Mouse (Mus musculus): ENCODE measurements around the gene Klk13. TPM values are rescaled to one million over a fixed set of nuclear protein-coding genes. Genes with fewer than 3 reads are reported as not detected.

Klk13 gene
- polyA plus RNA-seq, 1 experiment from 2014 or later: not detected

DNA sequence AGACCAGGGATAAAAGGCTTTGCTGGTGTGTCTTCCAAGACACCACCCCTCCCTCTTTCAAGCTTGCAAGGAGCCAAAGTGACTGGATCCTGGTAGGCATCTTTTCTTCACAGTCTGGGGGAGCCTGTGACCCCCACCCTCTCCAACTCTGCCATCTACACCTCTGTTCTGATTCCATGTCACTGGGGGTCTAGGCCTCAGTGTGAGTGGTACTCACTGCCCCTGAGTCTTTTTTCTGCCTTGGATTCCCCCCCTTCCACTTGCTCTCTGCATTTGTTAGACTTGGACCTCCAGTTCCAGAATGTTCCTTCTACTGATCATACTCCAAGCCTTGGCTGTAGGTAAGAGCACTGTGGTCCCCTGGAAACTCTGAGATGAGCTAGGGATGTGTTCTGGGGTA is 22.2 kb upstream of the Klk13 start, which contains the start of gene Klk14:
Gene Klk14, plus strand, starts transcription at position 301 of the 400 bp plus-strand sequence.
- Histone ChIP-seq H3K9ac (replicated peaks) (no peak within 1 kb of the TSS), H3K27me3 (no peaks in the 10 kb centered on the region), H3K4me2 (replicated peaks) (no peak within 1 kb of the TSS), H3K9me3 (no peaks in the 10 kb centered on the region), H3K4me1 (no peaks in the 10 kb centered on the region), H3K27ac (replicated peaks) (no peak within 1 kb of the TSS), H3K4me3 (no peak within 1 kb of the TSS), H3K36me3 (no peaks in the 10 kb centered on the region)
- ATAC-seq (replicated peaks): no peak

GRCm38 (mm10) chr7:43710031-43710430 is 2.3 kb upstream of the Klk13 start:
- 95% methylated on average over 3 of the region's 3 CpGs for WGBS
- Histone ChIP-seq H3K27ac (replicated peaks) (no peak overlapping the region), H3K4me2 (replicated peaks) (no peak overlapping the region), H3K36me3 (no peaks in the 10 kb centered on the region), H3K9ac (replicated peaks) (no peak overlapping the region), H3K4me1 (no peaks in the 10 kb centered on the region), H3K27me3 (no peaks in the 10 kb centered on the region), H3K4me3 (no peak overlapping the region), H3K9me3 (no peaks in the 10 kb centered on the region)
- ATAC-seq (replicated peaks): no peak

GRCm38 (mm10) chr7:43712917-43713316 is 550 bp downstream of the Klk13 start:
- H3K9ac ChIP-seq (replicated peaks): no peak overlapping the region
- H3K4me3 ChIP-seq: no peak overlapping the region
- ATAC-seq (replicated peaks): no peak
- H3K27me3 ChIP-seq: no peaks in the 10 kb centered on the region
- H3K9me3 ChIP-seq: no peaks in the 10 kb centered on the region
- H3K4me2 ChIP-seq (replicated peaks): no peak overlapping the region
- 10% methylated on average over 9 of the region's 9 CpGs for WGBS
- H3K36me3 ChIP-seq: no peaks in the 10 kb centered on the region
- no peak overlapping the region for H3K27ac ChIP-seq (replicated peaks)
- no peaks in the 10 kb centered on the region for H3K4me1 ChIP-seq

- Histone ChIP-seq H3K27ac (replicated peaks) (no peak overlapping the region), H3K9ac (replicated peaks) (no peak overlapping the region), H3K4me3 (no peak overlapping the region), H3K36me3 (no peaks in the 10 kb centered on the region), H3K4me2 (replicated peaks) (no peak overlapping the region; the same call in 1 of the 2 replicates), H3K9me3 (no peaks in the 10 kb centered on the region), H3K4me1 (no peaks in the 10 kb centered on the region), H3K27me3 (no peaks in the 10 kb centered on the region)
- 8% methylated on average over 19 of the region's 19 CpGs for WGBS
- ATAC-seq (replicated peaks): no peak
These were observed 1.5 kb downstream of the Klk13 start for GRCm38 (mm10) chr7:43713741-43714351.

GRCm38 (mm10) chr7:43747788-43748187 is 35.4 kb downstream of the Klk13 start:
- no peaks in the 10 kb centered on the region for H3K27me3 ChIP-seq
- no peaks in the 10 kb centered on the region for H3K9me3 ChIP-seq
- no peak overlapping the region for H3K4me3 ChIP-seq
- no peak for ATAC-seq (replicated peaks)
- 56% methylated on average over 1 of the region's 1 CpGs for WGBS
- no peaks in the 10 kb centered on the region for H3K4me1 ChIP-seq
- H3K4me2 ChIP-seq (replicated peaks): no peak overlapping the region
- H3K9ac ChIP-seq (replicated peaks): no peak overlapping the region
- no peaks in the 10 kb centered on the region for H3K36me3 ChIP-seq
- no peak overlapping the region for H3K27ac ChIP-seq (replicated peaks)

DNA sequence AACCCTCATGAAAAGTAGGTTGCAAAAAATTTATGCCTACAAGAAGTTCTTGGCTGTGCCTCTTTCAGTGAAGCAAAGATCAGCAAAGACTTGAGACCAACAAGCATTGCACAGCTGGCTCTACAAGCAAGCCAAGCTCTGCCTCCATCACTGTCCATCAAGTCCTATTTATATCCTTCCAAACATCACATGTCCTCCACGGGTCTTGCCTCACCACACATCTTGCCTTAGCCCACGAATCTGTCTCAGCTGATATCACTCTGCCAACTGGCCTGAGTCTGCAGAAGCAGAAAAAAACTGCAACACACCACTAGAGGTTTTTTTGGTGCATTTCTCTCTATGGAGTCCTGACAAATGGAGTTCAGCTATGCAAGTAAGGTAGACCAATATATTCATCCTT is 40.4 kb downstream of the Klk13 start:
- no peak for ATAC-seq (replicated peaks)

DNA sequence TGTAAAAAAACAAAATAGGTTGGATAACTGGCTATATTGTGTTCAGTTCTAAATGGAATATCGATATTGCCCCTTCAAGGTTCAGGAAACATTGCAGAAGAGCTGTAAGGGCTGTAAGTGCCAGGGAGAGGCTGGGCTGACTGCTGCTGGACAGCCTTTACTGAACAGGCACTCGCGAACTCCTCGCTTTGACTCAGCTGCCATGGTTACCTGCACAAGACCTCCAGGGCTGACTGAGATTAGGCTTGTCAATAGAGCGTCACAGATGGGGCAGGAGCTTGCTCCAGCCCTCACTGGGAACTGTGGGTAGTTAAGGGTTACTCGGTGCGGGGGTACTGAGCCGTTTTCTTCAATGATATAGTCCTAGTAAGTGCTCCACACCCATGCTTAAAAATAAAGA is 54.1 kb downstream of the Klk13 start:
- Histone ChIP-seq H3K27me3 (no peaks in the 10 kb centered on the region), H3K9ac (replicated peaks) (no peak overlapping the region), H3K36me3 (no peaks in the 10 kb centered on the region), H3K4me3 (no peak overlapping the region), H3K27ac (replicated peaks) (no peak overlapping the region), H3K4me1 (no peaks in the 10 kb centered on the region), H3K9me3 (no peaks in the 10 kb centered on the region), H3K4me2 (replicated peaks) (no peak overlapping the region)
- 38% methylated on average over 8 of the region's 8 CpGs for WGBS
- no peak for ATAC-seq (replicated peaks)

More for the DNA sequence above, 40.4 kb downstream of the Klk13 start:
- Histone ChIP-seq H3K9ac (replicated peaks) (no peak overlapping the region), H3K4me1 (no peaks in the 10 kb centered on the region), H3K27me3 (no peaks in the 10 kb centered on the region), H3K4me3 (no peak overlapping the region), H3K36me3 (no peaks in the 10 kb centered on the region), H3K27ac (replicated peaks) (no peak overlapping the region), H3K4me2 (replicated peaks) (no peak overlapping the region), H3K9me3 (no peaks in the 10 kb centered on the region)
- WGBS: 75% methylated on average over 2 of the region's 2 CpGs

DNA sequence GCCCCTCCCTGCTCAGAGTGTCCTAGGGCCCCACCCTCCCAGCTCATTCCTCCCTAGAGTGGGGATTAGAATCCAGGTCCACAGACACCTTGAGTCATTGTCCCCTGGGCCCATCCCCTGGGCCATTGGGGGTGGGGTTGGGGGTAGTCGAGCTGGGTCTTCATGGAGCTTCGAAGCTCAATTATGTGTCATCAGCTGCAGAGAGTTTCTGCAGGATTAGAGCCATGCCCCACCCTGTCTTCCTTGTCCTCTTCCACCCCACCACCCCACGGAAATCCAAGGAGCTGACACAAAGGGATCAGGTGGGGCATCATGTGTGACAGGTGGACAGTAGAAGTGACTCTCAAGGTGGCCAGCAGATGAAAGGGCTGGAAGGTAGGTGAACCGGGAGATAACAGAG is 56.2 kb downstream of the Klk13 start, which contains the start of gene Klk12:
Gene Klk12, plus strand, starts transcription at position 301 of the 400 bp plus-strand sequence.
- H3K9me3 ChIP-seq: no peaks in the 10 kb centered on the region
- H3K4me1 ChIP-seq: no peaks in the 10 kb centered on the region
- no peak within 1 kb of the TSS for H3K4me2 ChIP-seq (replicated peaks)
- no peaks in the 10 kb centered on the region for H3K27me3 ChIP-seq
- H3K9ac ChIP-seq (replicated peaks): no peak within 1 kb of the TSS
- no peak within 1 kb of the TSS for H3K27ac ChIP-seq (replicated peaks)
- no peaks in the 10 kb centered on the region for H3K36me3 ChIP-seq
- WGBS: 88% methylated on average over 4 of the region's 4 CpGs
- H3K4me3 ChIP-seq: no peak within 1 kb of the TSS
- ATAC-seq (replicated peaks): no peak

GRCm38 (mm10) chr7:43769636-43770035 is 57.3 kb downstream of the Klk13 start:
- Histone ChIP-seq H3K4me1 (no peaks in the 10 kb centered on the region), H3K27me3 (no peaks in the 10 kb centered on the region), H3K36me3 (no peaks in the 10 kb centered on the region), H3K9me3 (no peaks in the 10 kb centered on the region), H3K27ac (replicated peaks) (no peak overlapping the region), H3K4me3 (no peak overlapping the region), H3K4me2 (replicated peaks) (no peak overlapping the region), H3K9ac (replicated peaks) (no peak overlapping the region)
- WGBS: 93% methylated on average over 8 of the region's 8 CpGs
- no peak for ATAC-seq (replicated peaks)

GRCm38 (mm10) chr7:43770701-43771100 is 58.3 kb downstream of the Klk13 start:
- Histone ChIP-seq H3K4me2 (replicated peaks) (no peak overlapping the region), H3K4me1 (no peaks in the 10 kb centered on the region), H3K36me3 (no peaks in the 10 kb centered on the region), H3K27ac (replicated peaks) (no peak overlapping the region), H3K27me3 (no peaks in the 10 kb centered on the region), H3K9ac (replicated peaks) (no peak overlapping the region), H3K9me3 (no peaks in the 10 kb centered on the region), H3K4me3 (no peak overlapping the region)
- no peak for ATAC-seq (replicated peaks)
- 95% methylated on average over 10 of the region's 10 CpGs for WGBS

DNA sequence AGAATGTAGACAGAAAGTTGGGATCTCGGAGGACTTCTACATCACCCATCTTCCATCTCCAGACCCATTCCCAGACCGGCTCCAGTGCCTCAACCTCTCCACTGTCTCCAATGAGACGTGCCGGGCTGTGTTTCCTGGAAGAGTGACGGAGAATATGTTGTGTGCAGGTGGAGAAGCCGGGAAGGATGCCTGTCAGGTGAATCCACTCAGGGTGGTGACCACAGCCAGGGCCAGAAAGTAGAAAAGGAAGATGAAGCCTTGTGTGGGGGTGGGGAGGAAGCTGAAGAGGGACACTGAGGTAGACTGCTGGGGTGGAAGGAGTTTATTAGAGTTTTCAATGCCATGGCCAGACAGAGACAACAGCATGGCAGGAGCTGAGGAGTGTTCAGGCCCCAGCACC is 59.5 kb downstream of the Klk13 start:
- Histone ChIP-seq H3K4me3 (no peak overlapping the region), H3K4me1 (no peaks in the 10 kb centered on the region), H3K27ac (replicated peaks) (no peak overlapping the region), H3K9ac (replicated peaks) (no peak overlapping the region), H3K36me3 (no peaks in the 10 kb centered on the region), H3K27me3 (no peaks in the 10 kb centered on the region), H3K4me2 (replicated peaks) (no peak overlapping the region), H3K9me3 (no peaks in the 10 kb centered on the region)
- 92% methylated on average over 6 of the region's 6 CpGs for WGBS
- no peak for ATAC-seq (replicated peaks)

GRCm38 (mm10) chr7:43772901-43773300 is 60.5 kb downstream of the Klk13 start:
- H3K4me1 ChIP-seq: no peaks in the 10 kb centered on the region
- no peak for ATAC-seq (replicated peaks)
- H3K36me3 ChIP-seq: no peaks in the 10 kb centered on the region

GRCm38 (mm10) chr7:43774364-43774763 is 62.0 kb downstream of the Klk13 start, which contains the start of gene Klk11:
Klk11 (plus strand) TSS chr7:43774604.
- 99% methylated on average over 5 of the region's 5 CpGs for WGBS
- Histone ChIP-seq H3K36me3 (no peaks in the 10 kb centered on the region), H3K27ac (replicated peaks) (no peak within 1 kb of the TSS), H3K9ac (replicated peaks) (no peak within 1 kb of the TSS), H3K4me3 (no peak within 1 kb of the TSS), H3K9me3 (no peaks in the 10 kb centered on the region), H3K4me2 (replicated peaks) (no peak within 1 kb of the TSS), H3K27me3 (no peaks in the 10 kb centered on the region), H3K4me1 (no peaks in the 10 kb centered on the region)
- no peak for ATAC-seq (replicated peaks)

More at GRCm38 (mm10) chr7:43772901-43773300, 60.5 kb downstream of the Klk13 start:
- H3K9me3 ChIP-seq: no peaks in the 10 kb centered on the region
- no peaks in the 10 kb centered on the region for H3K27me3 ChIP-seq
- no peak overlapping the region for H3K4me3 ChIP-seq
- no peak overlapping the region for H3K27ac ChIP-seq (replicated peaks)
- no peak overlapping the region for H3K9ac ChIP-seq (replicated peaks)
- WGBS: 81% methylated on average over 3 of the region's 3 CpGs
- H3K4me2 ChIP-seq (replicated peaks): no peak overlapping the region
